Mouse (Mus musculus) heart, embryonic 11.5 days (tissue): ENCODE results near the gene Tedc1. TPM values are rescaled to one million over a fixed set of nuclear protein-coding genes. Genes with fewer than 3 reads are reported as not detected.
A peak's percentile ranks its signal among the peaks of the same experiment; 100 is the strongest.

Experiments used
- ATAC-seq: fragments of 200-750 bp; cut with Nextera tagmentation; replicated peaks from 2 replicates; pipeline ENCODE4 v1.8.0; 2017; ENCODE audit warnings: moderate library complexity; ENCODE audit not compliant: insufficient number of reproducible peaks, low FRiP score, low TSS enrichment
- H3K27ac ChIP-seq: fragments of 300-500 bp; sonication (generic); 2 replicates; pipeline ENCODE4 v1.5.1; 2014; ENCODE audit warnings: mild to moderate bottlenecking, low read depth, low read length
- H3K27me3 ChIP-seq: fragments of 300-500 bp; sonication (generic); 2 replicates; pipeline ENCODE4 v1.6.1; 2014; ENCODE audit warnings: mild to moderate bottlenecking, low read length, mixed read lengths; ENCODE audit not compliant: control insufficient read depth, insufficient read depth
- H3K36me3 ChIP-seq: fragments of 300-500 bp; sonication (generic); 2 replicates; pipeline ENCODE4 v1.6.1; 2014; ENCODE audit warnings: mild to moderate bottlenecking, low read length, moderate library complexity, mixed read lengths; ENCODE audit not compliant: control insufficient read depth, insufficient read depth
- H3K4me1 ChIP-seq: fragments of 300-500 bp; sonication (generic); 2 replicates; pipeline ENCODE4 v1.6.1; 2014; ENCODE audit warnings: low read length; ENCODE audit not compliant: control insufficient read depth, insufficient read depth
- H3K4me2 ChIP-seq: fragments of 300-500 bp; sonication (generic); 2 replicates; pipeline ENCODE4 v1.6.1; 2014; ENCODE audit warnings: mild to moderate bottlenecking, moderate library complexity
- H3K4me3 ChIP-seq: fragments of 300-500 bp; sonication (generic); 2 replicates; pipeline ENCODE4 v1.5.1; 2014; ENCODE audit warnings: low read depth, low read length
- H3K9ac ChIP-seq: fragments of 300-500 bp; sonication (generic); 2 replicates; pipeline ENCODE4 v1.6.1; 2014; ENCODE audit warnings: mild to moderate bottlenecking, low read depth, low read length, moderate library complexity
- H3K9me3 ChIP-seq: fragments of 300-500 bp; sonication (generic); replicated peaks from 2 replicates; pipeline ENCODE4 v1.6.1; 2016; ENCODE audit warnings: low read length; ENCODE audit not compliant: control insufficient read depth
- WGBS: fragments of 180-500 bp; shearing (Covaris S2); extraction: QIAGEN DNeasy Blood & Tissue Kit; methylation state at CpG from one replicate; pipeline ENCODE4 v1.1.7; 2014; ENCODE audit not compliant: insufficient replicate concordance; 5-methylcytosine and 5-hydroxymethylcytosine counted together
- polyA plus RNA-seq: library from polyadenylated mRNA; unstranded; fragments of >200 nt; fragmentation: Nextera tagmentation; extraction: Ambion mirVana; gene quantifications from 2 replicates; pipeline ENCODE4 v1.2.1, GENCODE M21; 2014

The Tedc1 gene
- polyA plus RNA-seq, 1 experiment from 2014 or later: 16.6 TPM

DNA sequence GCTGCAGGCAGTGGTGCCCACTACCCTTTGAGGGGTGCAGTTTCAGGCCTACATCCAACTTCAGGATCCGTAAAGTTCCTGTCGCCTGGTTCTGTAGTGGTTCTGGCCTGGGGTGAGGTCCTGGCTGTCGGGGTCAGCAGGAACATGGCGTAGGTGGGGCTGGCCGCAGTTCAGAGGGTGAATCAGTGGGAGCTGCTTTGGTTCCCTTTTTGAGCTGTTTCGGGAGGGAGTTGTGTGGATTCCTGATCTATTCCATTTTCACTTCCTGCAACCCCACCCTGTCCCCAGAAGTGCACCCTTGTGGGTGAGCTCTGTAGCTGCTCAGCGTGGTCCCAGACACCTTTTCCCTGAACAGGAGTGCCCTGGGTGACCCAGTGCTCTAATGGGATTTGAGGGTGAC lies 2.2 kb upstream of the Tedc1 start:
- Histone ChIP-seq H3K4me2 (no peak overlapping the region), H3K4me3 (no peak overlapping the region), H3K4me1 (peaks cover 29% of the 10 kb centered on the region), H3K9me3 (no peaks in the 10 kb centered on the region), H3K27ac (0 out of 2 replicates have a peak overlapping the region, but pooled peaks have one; percentile 22), H3K36me3 (no peaks in the 10 kb centered on the region), H3K9ac (no peak overlapping the region), H3K27me3 (no peaks in the 10 kb centered on the region)
- no peak for ATAC-seq
- 93% methylated on average over 7 of the region's 7 CpGs for WGBS

DNA sequence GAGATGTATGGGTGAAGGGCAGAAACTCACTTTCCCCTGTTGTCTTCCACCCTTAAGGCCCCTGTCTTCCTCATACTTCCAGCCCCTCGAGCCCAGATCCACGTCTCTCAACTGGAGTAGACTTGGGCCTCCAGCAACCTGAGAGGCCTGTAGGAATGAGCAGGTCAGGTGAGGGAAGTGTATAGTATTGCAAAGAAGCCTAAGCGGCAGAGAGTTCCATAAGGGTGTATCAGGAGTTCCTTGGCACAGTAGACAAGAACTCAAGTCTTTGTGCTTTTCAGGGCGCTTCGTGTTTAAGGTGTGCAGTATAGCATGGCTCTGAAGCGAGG lies 1.5 kb upstream of the Tedc1 start:
- Histone ChIP-seq H3K27ac (peak overlapping the region; percentile 90; the same call in 1 of the 2 replicates), H3K4me2 (peak overlapping the region; percentile 79), H3K4me3 (peak overlapping the region; percentile 43; the same call in 1 of the 2 replicates), H3K36me3 (no peaks in the 10 kb centered on the region), H3K9ac (peak overlapping the region; percentile 78), H3K27me3 (no peaks in the 10 kb centered on the region), H3K4me1 (peaks cover 26% of the 10 kb centered on the region), H3K9me3 (no peaks in the 10 kb centered on the region)
- whole genome bisulfite sequencing: 74% methylated on average over 6 of the region's 6 CpGs
- no peak for ATAC-seq

DNA sequence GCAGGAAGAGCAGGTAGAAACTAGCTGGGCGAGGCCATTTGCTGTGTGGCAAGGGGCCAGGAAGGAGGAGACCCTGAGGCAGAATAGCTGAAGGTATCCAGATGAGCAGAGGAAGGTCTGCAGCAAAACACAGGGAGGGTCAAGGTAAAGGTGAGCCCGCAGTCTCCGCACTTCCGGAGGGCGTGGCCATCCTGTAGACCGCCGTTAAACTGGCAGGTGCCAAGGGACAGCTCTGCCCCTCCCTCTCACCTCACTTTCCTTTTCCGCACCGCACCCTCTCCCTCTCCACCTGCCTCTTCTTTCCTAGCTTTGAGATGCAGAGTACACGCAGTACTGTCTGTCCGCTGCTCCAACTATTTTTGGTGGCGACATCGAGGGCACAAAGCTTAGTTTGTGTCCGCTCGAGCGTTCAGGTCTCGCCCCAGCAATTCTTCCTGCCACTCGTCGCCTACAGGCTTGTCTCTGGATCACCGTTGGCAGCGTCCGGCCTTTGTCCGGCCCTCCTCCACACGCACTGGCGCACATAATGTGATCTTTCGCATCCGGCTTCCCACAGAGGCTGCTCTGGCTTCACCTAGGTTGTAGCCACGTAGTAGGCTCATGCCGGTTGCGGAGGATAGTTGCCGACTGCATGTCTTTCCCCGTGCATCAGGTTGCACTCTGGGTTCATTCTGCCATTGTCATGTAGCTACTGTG lies 997 bp upstream of the Tedc1 start:
- Histone ChIP-seq H3K4me1 (peaks cover 26% of the 10 kb centered on the region), H3K4me2 (peak overlapping the region; percentile 79), H3K9me3 (no peaks in the 10 kb centered on the region), H3K27me3 (no peaks in the 10 kb centered on the region), H3K4me3 (peak overlapping the region; percentile 43), H3K27ac (peak overlapping the region; percentile 90), H3K9ac (peak overlapping the region; percentile 78), H3K36me3 (no peaks in the 10 kb centered on the region)
- WGBS: 4% methylated on average over 32 of the region's 32 CpGs
- no peak for ATAC-seq

DNA sequence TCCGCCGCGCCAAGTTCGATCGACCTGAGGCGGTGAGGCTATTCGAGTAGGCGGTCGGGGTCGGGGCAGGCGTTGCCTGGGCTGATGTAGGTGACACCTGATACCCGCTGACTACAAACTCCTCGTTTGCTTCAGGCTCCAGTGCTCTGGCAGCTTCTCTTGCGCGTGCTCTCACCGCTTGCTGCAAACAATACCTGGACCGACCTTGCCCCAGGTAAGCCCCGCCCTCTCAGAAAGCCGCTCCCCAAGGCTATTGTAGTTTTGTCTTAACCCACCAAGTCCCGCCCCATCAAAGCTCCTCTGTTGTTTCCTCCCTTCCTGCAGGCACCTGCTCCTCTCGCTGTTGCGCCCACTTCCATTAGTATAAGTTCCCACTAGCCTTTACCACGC lies 314 bp downstream of the Tedc1 start:
- no peaks in the 10 kb centered on the region for H3K36me3 ChIP-seq
- H3K9ac ChIP-seq: peak overlapping the region; percentile 74
- WGBS: 1% methylated on average over 23 of the region's 23 CpGs
- H3K4me3 ChIP-seq: peak overlapping the region; percentile 71
- H3K27ac ChIP-seq: no peak overlapping the region
- peak; percentile 0; the same call in 1 of the 2 replicates for ATAC-seq
- H3K9me3 ChIP-seq: no peaks in the 10 kb centered on the region
- H3K27me3 ChIP-seq: no peaks in the 10 kb centered on the region
- H3K4me2 ChIP-seq: peak overlapping the region; percentile 97
- H3K4me1 ChIP-seq: peaks cover 17% of the 10 kb centered on the region

DNA sequence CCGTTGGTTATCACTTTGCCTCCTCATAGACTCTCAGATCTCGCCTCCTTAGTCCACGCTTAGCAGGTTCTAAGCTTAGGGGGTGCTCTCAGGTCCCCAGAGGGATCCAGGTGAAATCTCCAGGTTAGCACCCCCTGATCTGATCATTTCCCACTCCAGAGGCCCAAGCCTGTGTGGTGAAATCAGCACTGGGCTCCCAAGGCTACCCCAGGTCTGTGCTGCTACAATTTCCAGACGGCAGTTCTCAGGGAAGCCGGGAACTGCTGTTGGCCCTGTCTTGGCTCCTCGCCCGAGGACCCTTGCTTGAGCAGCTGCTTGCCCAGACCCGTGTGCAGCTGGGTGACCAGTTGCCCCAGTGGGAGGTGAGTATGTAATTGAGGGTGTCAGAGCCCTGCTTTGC lies 781 bp downstream of the Tedc1 start:
- ATAC-seq: no peak
- Histone ChIP-seq H3K4me1 (peaks cover 17% of the 10 kb centered on the region), H3K27me3 (no peaks in the 10 kb centered on the region), H3K4me3 (peak overlapping the region; percentile 71), H3K27ac (no peak overlapping the region), H3K9ac (peak overlapping the region; percentile 74), H3K36me3 (no peaks in the 10 kb centered on the region), H3K9me3 (no peaks in the 10 kb centered on the region), H3K4me2 (peak overlapping the region; percentile 97)
- 37% methylated on average over 8 of the region's 8 CpGs for WGBS

DNA sequence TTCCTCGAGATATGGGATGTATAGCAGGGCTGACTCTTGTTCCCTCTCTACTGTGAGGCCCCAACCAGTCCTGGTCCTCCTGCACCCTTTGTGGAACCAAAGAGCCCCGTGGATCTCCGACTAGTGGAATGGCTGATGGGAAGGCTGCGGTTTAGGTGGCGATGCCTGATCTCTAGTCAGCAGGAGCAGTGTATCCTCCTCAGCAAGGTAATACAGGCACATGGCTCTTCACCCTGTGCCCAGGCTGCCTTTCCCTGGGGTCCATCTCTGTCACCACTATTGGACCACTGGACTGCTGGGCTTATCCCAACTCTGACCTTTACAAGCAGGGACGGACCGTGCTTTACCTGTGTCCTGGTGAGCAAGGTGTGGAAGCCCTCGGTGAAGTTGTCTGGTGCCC lies 1.3 kb downstream of the Tedc1 start:
- ATAC-seq: no peak
- no peak overlapping the region for H3K4me3 ChIP-seq
- H3K36me3 ChIP-seq: 0 out of 2 replicates have a peak, but pooled peaks cover 4% of the 10 kb centered on the region
- WGBS: 87% methylated on average over 8 of the region's 8 CpGs
- H3K4me2 ChIP-seq: peak overlapping the region; percentile 97; the same call in 1 of the 2 replicates
- H3K9ac ChIP-seq: no peak overlapping the region
- H3K9me3 ChIP-seq: no peaks in the 10 kb centered on the region
- H3K27me3 ChIP-seq: no peaks in the 10 kb centered on the region
- peaks cover 17% of the 10 kb centered on the region for H3K4me1 ChIP-seq
- H3K27ac ChIP-seq: no peak overlapping the region

DNA sequence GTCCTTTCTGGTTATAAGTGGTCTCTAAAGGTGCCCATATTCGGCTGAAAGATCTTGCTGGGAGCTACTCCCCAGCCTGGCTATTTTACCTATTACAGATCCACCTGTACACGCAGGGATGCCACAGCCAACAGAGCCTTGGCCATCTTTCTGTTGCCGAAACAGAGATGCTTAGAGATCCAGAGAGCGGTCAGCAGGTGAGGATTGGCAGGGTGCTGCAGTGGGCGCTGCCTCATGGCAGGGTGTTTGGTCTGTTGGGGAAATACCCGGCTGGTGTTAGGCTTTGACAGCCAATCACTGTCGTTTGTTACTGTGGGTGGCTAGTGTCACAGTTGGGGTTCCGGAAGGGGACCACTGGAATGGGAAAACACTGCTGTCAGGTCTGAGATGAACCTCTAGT lies 1.8 kb downstream of the Tedc1 start:
- Histone ChIP-seq H3K4me1 (peaks cover 17% of the 10 kb centered on the region), H3K9ac (no peak overlapping the region), H3K4me2 (no peak overlapping the region), H3K4me3 (no peak overlapping the region), H3K27ac (no peak overlapping the region), H3K27me3 (no peaks in the 10 kb centered on the region), H3K36me3 (0 out of 2 replicates have a peak, but pooled peaks cover 5% of the 10 kb centered on the region), H3K9me3 (no peaks in the 10 kb centered on the region)
- WGBS: 89% methylated on average over 8 of the region's 8 CpGs
- ATAC-seq: no peak

DNA sequence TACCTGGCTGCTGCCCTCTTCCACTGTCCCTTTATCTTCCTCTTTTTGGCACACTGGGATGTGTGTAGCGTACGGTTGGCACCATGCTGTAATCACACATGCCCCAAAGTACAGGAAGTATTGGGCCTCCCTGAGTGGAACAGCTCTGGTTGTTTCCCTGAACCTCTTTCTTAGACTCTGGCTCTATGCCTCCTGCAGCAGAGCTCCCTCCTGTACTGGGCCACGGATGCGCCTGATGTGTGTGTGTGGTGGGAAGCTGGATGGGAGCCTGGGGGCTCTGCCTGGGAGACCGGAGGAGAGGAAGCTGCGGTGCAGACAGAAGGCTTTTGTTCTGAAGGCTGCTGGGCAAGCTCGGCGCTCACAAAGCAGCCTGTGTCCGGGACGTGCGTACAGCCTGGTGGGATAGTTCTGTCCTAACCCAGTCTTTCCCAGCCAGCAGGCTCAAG lies 7.4 kb downstream of the Tedc1 start:
- Histone ChIP-seq H3K27ac (no peak overlapping the region), H3K4me2 (no peak overlapping the region), H3K27me3 (no peaks in the 10 kb centered on the region), H3K9ac (no peak overlapping the region), H3K36me3 (peaks cover 8% of the 10 kb centered on the region; the same call in 1 of the 2 replicates), H3K4me3 (no peak overlapping the region), H3K9me3 (no peaks in the 10 kb centered on the region), H3K4me1 (no peaks in the 10 kb centered on the region)
- WGBS: 79% methylated on average over 11 of the region's 11 CpGs
- ATAC-seq: no peak

DNA sequence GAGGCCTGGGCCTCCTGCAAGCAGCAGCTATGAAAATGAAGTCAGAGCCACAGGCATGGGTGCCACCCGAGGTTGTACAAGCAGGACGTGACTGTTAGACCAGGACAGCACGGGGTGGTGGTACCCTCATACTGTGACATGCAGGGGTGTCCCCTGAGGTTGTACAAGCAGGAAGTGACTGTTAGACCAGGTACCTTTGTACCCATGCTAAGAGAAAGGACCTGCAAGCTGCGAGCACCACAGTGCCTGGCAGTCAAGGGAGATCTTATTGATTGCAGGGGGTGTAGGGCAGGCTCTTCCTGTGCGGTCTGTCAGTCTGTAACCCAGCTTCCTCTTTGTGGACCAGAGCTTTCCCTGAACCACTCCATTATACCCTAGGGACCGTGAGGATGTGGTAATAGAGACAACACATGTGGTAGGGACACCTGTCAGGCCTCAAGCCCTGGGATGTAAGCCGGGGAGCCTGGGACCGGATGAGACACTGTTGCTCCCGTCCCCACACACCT lies 11.9 kb downstream of the Tedc1 start:
- Histone ChIP-seq H3K4me1 (no peaks in the 10 kb centered on the region), H3K27ac (no peak overlapping the region), H3K4me2 (no peak overlapping the region), H3K36me3 (peaks cover 2% of the 10 kb centered on the region; the same call in 1 of the 2 replicates), H3K27me3 (no peaks in the 10 kb centered on the region), H3K9me3 (no peaks in the 10 kb centered on the region), H3K9ac (no peak overlapping the region), H3K4me3 (no peak overlapping the region)
- ATAC-seq: no peak
- WGBS: 74% methylated on average over 9 of the region's 9 CpGs
